ENCODE assay signal across 8 mouse cellular contexts in genomic region chr15:83594513-83595363, GRCm38 (mm10). TPM values are rescaled to one million over a fixed set of nuclear protein-coding genes. Genes with fewer than 3 reads are reported as not detected.
DNase-seq lines count a peak whose midpoint lies in the region; ATAC-seq lines count a peak whose summit lies in the region.

TSS of gene Ttll12 (minus strand) at chr15:83595157.

- H3K27me3 ChIP-seq in heart, embryonic 13.5 days (replicated peaks), result no peaks in the 10 kb centered on the region
- no peaks in the 10 kb centered on the region for H3K27me3 ChIP-seq in liver, embryonic 12.5 days (replicated peaks)
- H3K27me3 ChIP-seq in stomach, embryonic 16.5 days (ENCODE audit: control insufficient read depth, insufficient read depth, low read length), result no peaks in the 10 kb centered on the region

- H3K4me3 ChIP-seq in brown adipose tissue, adult 24 weeks (ENCODE audit: insufficient read depth, low read depth, low read length), result peak within 1 kb of the TSS; percentile 89
- H3K4me3 ChIP-seq in heart, embryonic 13.5 days, result peak within 1 kb of the TSS; percentile 80
- peak within 1 kb of the TSS; percentile 95 for H3K4me3 ChIP-seq in liver, embryonic 12.5 days
- H3K4me3 ChIP-seq in stomach, embryonic 16.5 days (replicated peaks; ENCODE audit: low read length), result peak within 1 kb of the TSS; percentile 90

- under 1% methylated on average over 68 of the region's 68 CpGs for WGBS in heart, embryonic 13.5 days
- under 1% methylated on average over 68 of the region's 68 CpGs for WGBS in liver, embryonic 12.5 days (ENCODE audit: insufficient replicate concordance)
- WGBS in stomach, embryonic 16.5 days, result under 1% methylated on average over 68 of the region's 68 CpGs

- H3K4me1 ChIP-seq in brown adipose tissue, adult 24 weeks (ENCODE audit: control insufficient read depth, insufficient read depth, insufficient read length, low read length), result peaks cover 12% of the 10 kb centered on the region; the same call in 1 of the 2 replicates
- H3K4me1 ChIP-seq in heart, embryonic 13.5 days, result peaks cover 42% of the 10 kb centered on the region
- H3K4me1 ChIP-seq in liver, embryonic 12.5 days, result peaks cover 60% of the 10 kb centered on the region
- peaks cover 31% of the 10 kb centered on the region for H3K4me1 ChIP-seq in stomach, embryonic 16.5 days (ENCODE audit: control insufficient read depth, insufficient read depth, low read length)

- H3K9me3 ChIP-seq in heart, embryonic 13.5 days, result no peaks in the 10 kb centered on the region
- no peaks in the 10 kb centered on the region for H3K9me3 ChIP-seq in liver, embryonic 12.5 days (replicated peaks)
- no peaks in the 10 kb centered on the region for H3K9me3 ChIP-seq in stomach, embryonic 16.5 days (replicated peaks; ENCODE audit: control insufficient read depth, low read length)

- peak within 1 kb of the TSS; percentile 83 for H3K4me2 ChIP-seq in heart, embryonic 13.5 days
- H3K4me2 ChIP-seq in liver, embryonic 12.5 days, result peak within 1 kb of the TSS; percentile 96
- peak within 1 kb of the TSS; percentile 97 for H3K4me2 ChIP-seq in stomach, embryonic 16.5 days (ENCODE audit: low read depth, low read length)

- H3K9ac ChIP-seq in heart, embryonic 13.5 days, result peak within 1 kb of the TSS; percentile 87
- H3K9ac ChIP-seq in liver, embryonic 12.5 days, result peak within 1 kb of the TSS; percentile 96
- H3K9ac ChIP-seq in stomach, embryonic 16.5 days (ENCODE audit: low read length), result peak within 1 kb of the TSS; percentile 89

- peak; percentile 92 for DNase-seq in CD4-positive, CD25-positive, alpha-beta regulatory T cell, adult 2 months (ENCODE audit: low read depth, low spot score)
- peak; percentile 56 for DNase-seq in fat pad, adult 2 months (ENCODE audit: extremely low read depth, low read depth, low spot score)
- peak; percentile 98 for DNase-seq in kidney, postnatal 10 days
- DNase-seq in natural killer cell, adult 2 months (ENCODE audit: low spot score in 2 of 2), result peak; percentile 23 to 58

- H3K36me3 ChIP-seq in heart, embryonic 13.5 days, result peaks cover 4% of the 10 kb centered on the region; the same call in 1 of the 2 replicates
- H3K36me3 ChIP-seq in liver, embryonic 12.5 days, result peaks cover 21% of the 10 kb centered on the region
- no peaks in the 10 kb centered on the region for H3K36me3 ChIP-seq in stomach, embryonic 16.5 days (ENCODE audit: control insufficient read depth, insufficient read depth, low read length)

- peak; percentile 84 for ATAC-seq in heart, embryonic 13.5 days (ENCODE audit: extremely low read depth, insufficient number of reproducible peaks, low FRiP score, low TSS enrichment)
- peak; percentile 71 for ATAC-seq in liver, embryonic 12.5 days
- peak; percentile 94 for ATAC-seq in stomach, embryonic 16.5 days (ENCODE audit: insufficient read depth, low FRiP score)

- no peak within 1 kb of the TSS for H3K27ac ChIP-seq in brown adipose tissue, adult 24 weeks (replicated peaks; ENCODE audit: low read depth, low read length)
- H3K27ac ChIP-seq in heart, embryonic 13.5 days (replicated peaks), result peak within 1 kb of the TSS; percentile 72
- peak within 1 kb of the TSS; percentile 100 for H3K27ac ChIP-seq in liver, embryonic 12.5 days
- H3K27ac ChIP-seq in stomach, embryonic 16.5 days (ENCODE audit: low read length), result peak within 1 kb of the TSS; percentile 85; the same call in 1 of the 2 replicates

RNA-seq across cellular contexts. Expression of gene Ttll12, which starts in this region (rescaled TPM):
- 7.0 and 7.7 TPM in 2 replicates for polyA plus RNA-seq in brown adipose tissue, adult 24 weeks (2012; ENCODE audit: insufficient read depth, insufficient read length, missing spikeins)
- 21.9 and 22.0 TPM in 2 replicates for polyA plus RNA-seq in heart, embryonic 13.5 days (2015; fragmentation: Nextera tagmentation; extraction: Ambion mirVana)
- 62.7 and 64.0 TPM in 2 replicates for polyA plus RNA-seq in liver, embryonic 12.5 days (2016; fragmentation: Nextera tagmentation; extraction: Ambion mirVana)
- polyA plus RNA-seq in stomach, embryonic 16.5 days (2015; fragmentation: Nextera tagmentation; extraction: Ambion mirVana), result 31.9 and 32.2 TPM in 2 replicates

Comparison
In these comparisons a context has a peak if more than half of its experiments do, and no peak if none do; other contexts are left out.
1. DNase-seq: peak in every context shown above with its lines; median percentile 98 in kidney, postnatal 10 days; 92 in CD4-positive, CD25-positive, alpha-beta regulatory T cell, adult 2 months; 56 in fat pad, adult 2 months; 40 in natural killer cell, adult 2 months.